Mouse (Mus musculus): ENCODE results near the gene Lbhd2. TPM values are rescaled to one million over a fixed set of nuclear protein-coding genes. Genes with fewer than 3 reads are reported as not detected.

Gene Lbhd2
- total and polyA plus RNA-seq, 2 experiments from 2014 or later = 4.4 to 12.9 TPM

DNA sequence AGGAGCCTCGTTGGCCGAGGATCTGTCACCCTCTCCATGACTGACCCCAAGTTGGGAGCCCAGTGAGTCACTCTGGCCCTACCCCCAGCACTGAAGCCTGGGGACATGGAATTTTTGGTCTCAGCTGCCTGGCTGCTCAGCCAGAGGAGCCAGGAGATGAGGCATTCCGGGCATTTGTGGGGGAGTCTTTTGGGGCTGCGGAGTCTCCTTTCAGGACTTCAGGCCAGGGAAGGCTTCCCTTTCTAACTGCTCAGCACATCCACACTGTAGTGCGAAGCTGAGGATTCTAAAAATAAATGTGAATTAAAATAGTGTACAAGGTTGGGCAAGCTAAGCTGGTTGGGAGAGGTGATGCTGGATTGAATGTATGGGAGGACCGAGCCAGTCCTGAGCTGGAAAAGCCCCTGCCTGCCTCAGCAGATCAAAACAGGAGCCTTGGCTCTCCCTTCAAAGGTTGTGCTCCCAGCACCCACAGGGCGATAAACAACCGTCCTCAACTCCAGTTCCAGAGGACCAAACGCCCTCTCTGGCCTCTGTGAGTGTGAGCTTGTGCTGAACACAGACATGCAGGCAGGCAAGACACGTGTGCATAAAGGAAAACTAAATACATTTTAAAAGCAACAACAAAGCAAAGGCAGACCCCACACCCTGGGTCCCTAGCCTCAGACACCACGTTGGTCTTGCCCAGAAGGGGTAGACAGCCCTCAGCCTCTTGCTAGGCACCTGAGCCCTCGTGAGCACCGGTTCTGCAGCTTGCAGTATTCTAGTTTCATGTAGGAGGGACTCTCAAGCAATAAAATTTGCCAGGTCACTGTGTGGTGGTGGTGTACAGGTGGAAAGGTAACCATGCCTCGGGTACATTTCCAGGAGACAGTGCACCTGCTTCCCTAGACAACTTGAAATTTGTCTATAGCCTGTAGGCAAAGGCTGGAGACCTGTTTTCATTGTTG lies 24.5 kb downstream of the Lbhd2 start:
- no peak for DNase-seq
- WGBS = 32% methylated on average over 14 of the region's 14 CpGs
- H3K27ac ChIP-seq (ENCODE audit: low read depth, low read length) = no peak overlapping the region
- peaks cover 6% of the 10 kb centered on the region; the same call in 1 of the 2 replicates for H3K27me3 ChIP-seq (ENCODE audit: insufficient read depth, low read length)
- H3K36me3 ChIP-seq (ENCODE audit: insufficient read depth) = no peaks in the 10 kb centered on the region
- no peaks in the 10 kb centered on the region for H3K9me3 ChIP-seq (ENCODE audit: low read length)
- no peak overlapping the region for H3K4me2 ChIP-seq (ENCODE audit: low read depth)
- H3K4me1 ChIP-seq (ENCODE audit: insufficient read depth) = peaks cover 7% of the 10 kb centered on the region; the same call in 1 of the 2 replicates
- H3K4me3 ChIP-seq (ENCODE audit: low read depth, low read length) = no peak overlapping the region
- no peak for TF ChIP-seq CTCF (IDR thresholded peaks at IDR 0.05; ENCODE audit: low read depth)
- no peak for ATAC-seq
- H3K9ac ChIP-seq = no peak overlapping the region; the same call in 1 of the 2 replicates

DNA sequence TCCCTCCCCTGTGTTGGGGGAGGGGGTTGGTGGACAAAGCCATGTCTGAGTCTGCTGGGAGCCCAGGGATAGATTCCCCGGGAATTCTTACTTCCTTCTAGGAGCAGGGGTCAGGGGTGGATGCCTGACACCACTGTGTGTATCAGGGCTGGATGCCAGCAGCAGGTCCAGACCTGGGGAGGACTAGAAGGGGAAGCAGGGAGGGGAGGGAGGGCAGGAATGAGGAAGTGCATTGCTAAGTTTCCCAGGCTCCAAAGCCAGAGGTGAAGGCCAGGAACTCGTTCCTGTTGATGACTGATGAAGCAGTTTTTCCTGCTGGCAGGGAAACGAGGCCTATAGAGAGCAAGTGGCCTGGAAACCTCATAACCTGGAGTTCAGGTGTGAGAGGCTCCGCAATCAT lies 25.5 kb downstream of the Lbhd2 start:
- H3K27me3 ChIP-seq (ENCODE audit: insufficient read depth, low read length) = peaks cover 6% of the 10 kb centered on the region; the same call in 1 of the 2 replicates
- H3K9me3 ChIP-seq (ENCODE audit: low read length) = no peaks in the 10 kb centered on the region
- H3K4me1 ChIP-seq (ENCODE audit: insufficient read depth) = peaks cover 7% of the 10 kb centered on the region; the same call in 1 of the 2 replicates
- no peak overlapping the region for H3K4me2 ChIP-seq (ENCODE audit: low read depth)
- no peak for DNase-seq
- H3K4me3 ChIP-seq (ENCODE audit: low read depth, low read length) = no peak overlapping the region
- no peak overlapping the region for H3K27ac ChIP-seq (ENCODE audit: low read depth, low read length)
- no peaks in the 10 kb centered on the region for H3K36me3 ChIP-seq (ENCODE audit: insufficient read depth)
- no peak for ATAC-seq
- no peak overlapping the region for H3K9ac ChIP-seq
- no peak for TF ChIP-seq CTCF (IDR thresholded peaks at IDR 0.05; ENCODE audit: low read depth)
- WGBS = 43% methylated on average over 4 of the region's 4 CpGs

DNA sequence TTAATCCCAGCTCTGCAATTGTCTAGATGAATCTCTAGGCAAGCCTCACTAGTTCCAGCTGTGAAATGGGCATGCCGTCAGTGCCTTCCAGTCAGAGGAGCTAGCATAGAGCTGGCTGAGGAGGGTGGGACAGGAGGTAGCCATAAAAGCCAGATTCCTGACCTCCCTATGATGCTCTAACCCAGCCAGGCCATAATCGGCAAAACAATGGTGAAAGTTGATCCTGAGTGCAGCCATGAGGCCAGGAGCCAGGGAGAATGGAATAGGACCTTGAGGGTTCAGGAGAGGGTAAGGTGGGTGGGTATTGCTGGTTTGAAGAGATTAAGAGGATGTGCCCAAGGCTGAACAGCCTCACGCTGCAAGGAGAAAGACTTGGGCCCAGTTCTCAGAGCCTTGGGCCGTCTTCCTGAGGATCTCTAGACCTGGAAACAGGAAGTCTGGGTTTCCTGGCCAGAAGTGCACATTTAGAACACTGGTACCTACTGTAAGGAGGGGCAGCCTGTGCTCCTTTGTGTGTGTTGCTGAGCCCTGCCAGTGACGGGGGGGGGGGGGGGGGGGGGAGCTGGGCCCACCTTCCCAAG lies 26.2 kb downstream of the Lbhd2 start:
- H3K9ac ChIP-seq = no peak overlapping the region
- ATAC-seq = no peak
- H3K36me3 ChIP-seq (ENCODE audit: insufficient read depth) = no peaks in the 10 kb centered on the region
- WGBS = 67% methylated on average over 4 of the region's 5 CpGs
- H3K27ac ChIP-seq (ENCODE audit: low read depth, low read length) = no peak overlapping the region
- no peaks in the 10 kb centered on the region for H3K9me3 ChIP-seq (ENCODE audit: low read length)
- no peak overlapping the region for H3K4me2 ChIP-seq (ENCODE audit: low read depth)
- DNase-seq = no peak
- no peak overlapping the region for H3K4me3 ChIP-seq (ENCODE audit: low read depth, low read length)
- H3K4me1 ChIP-seq (ENCODE audit: insufficient read depth) = peaks cover 7% of the 10 kb centered on the region; the same call in 1 of the 2 replicates
- TF ChIP-seq CTCF (IDR thresholded peaks at IDR 0.05; ENCODE audit: low read depth) = no peak
- H3K27me3 ChIP-seq (ENCODE audit: insufficient read depth, low read length) = peaks cover 6% of the 10 kb centered on the region; the same call in 1 of the 2 replicates

DNA sequence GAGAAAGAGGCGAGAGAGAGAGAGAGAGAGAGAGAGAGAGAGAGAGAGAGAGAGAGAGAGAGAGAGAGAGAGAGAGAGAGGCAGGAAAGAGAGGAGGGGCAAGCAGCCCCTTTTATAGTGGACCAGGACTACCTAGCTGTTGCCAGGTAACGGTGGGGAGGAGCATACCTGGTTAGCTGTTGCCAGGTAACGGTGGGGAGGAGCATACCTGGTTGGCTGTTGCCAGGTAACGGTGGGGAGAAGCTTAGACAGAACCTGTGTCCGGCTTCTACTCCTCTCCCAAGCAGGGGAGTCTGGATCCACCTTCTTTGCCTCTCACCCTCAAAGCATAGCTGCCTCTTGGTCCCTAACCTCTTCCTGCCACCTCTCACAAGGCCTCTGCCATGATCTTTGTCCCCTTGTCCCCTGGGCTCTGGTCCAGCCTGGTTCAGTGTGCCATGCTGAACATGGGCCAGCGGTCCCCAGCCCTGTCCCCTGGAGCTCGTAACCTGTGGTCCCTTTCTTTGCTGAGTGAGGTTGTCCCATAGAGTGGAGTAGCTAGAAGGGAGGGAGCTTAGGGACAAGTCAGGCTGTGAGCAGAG lies 27.6 kb downstream of the Lbhd2 start:
- H3K27ac ChIP-seq (ENCODE audit: low read depth, low read length) = peak overlapping the region; percentile 21; the same call in 1 of the 2 replicates
- ATAC-seq = peak; percentile 78
- H3K4me1 ChIP-seq (ENCODE audit: insufficient read depth) = peaks cover 7% of the 10 kb centered on the region; the same call in 1 of the 2 replicates
- H3K4me2 ChIP-seq (ENCODE audit: low read depth) = 0 out of 2 replicates have a peak overlapping the region, but pooled peaks have one; percentile 3
- H3K9me3 ChIP-seq (ENCODE audit: low read length) = no peaks in the 10 kb centered on the region
- peak; percentile 71 for DNase-seq
- H3K27me3 ChIP-seq (ENCODE audit: insufficient read depth, low read length) = peaks cover 7% of the 10 kb centered on the region; the same call in 1 of the 2 replicates
- no peak overlapping the region for H3K4me3 ChIP-seq (ENCODE audit: low read depth, low read length)
- WGBS = 19% methylated on average over 6 of the region's 7 CpGs
- no peak for TF ChIP-seq CTCF (IDR thresholded peaks at IDR 0.05; ENCODE audit: low read depth)
- H3K36me3 ChIP-seq (ENCODE audit: insufficient read depth) = no peaks in the 10 kb centered on the region
- no peak overlapping the region for H3K9ac ChIP-seq

DNA sequence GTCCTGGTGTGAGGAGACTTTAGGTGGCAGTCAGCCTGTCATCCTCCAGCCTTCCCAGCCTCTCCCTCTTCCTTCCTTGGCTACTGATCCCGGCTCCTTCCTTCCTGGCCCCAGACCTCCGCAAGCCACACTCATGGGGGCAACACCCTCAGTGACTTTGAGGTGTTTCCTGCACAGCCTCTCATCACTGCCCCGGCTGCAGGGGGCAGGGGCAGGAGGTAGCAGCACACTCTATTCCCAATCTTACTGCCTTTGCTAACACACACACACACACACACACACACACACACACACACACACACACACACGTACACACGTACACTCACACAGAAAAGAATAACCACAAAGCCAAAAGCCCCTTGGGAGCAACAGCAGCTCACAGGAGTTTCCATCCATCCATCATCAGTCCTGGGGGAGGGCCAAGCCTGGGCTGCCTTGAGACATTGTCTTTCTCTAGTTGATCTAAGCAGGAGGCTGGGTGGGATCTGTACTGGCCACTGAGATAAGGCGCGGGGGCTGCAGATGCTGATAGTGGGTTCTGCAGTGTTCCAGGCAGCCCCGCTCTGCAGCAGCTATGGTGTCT lies 28.2 kb downstream of the Lbhd2 start:
- Histone ChIP-seq H3K9ac (no peak overlapping the region), H3K4me2 (ENCODE audit: low read depth) (no peak overlapping the region), H3K4me3 (ENCODE audit: low read depth, low read length) (no peak overlapping the region), H3K36me3 (ENCODE audit: insufficient read depth) (no peaks in the 10 kb centered on the region), H3K4me1 (ENCODE audit: insufficient read depth) (peaks cover 7% of the 10 kb centered on the region; the same call in 1 of the 2 replicates), H3K27ac (ENCODE audit: low read depth, low read length) (peak overlapping the region; percentile 15; the same call in 1 of the 2 replicates), H3K9me3 (ENCODE audit: low read length) (no peaks in the 10 kb centered on the region), H3K27me3 (ENCODE audit: insufficient read depth, low read length) (peaks cover 11% of the 10 kb centered on the region)
- DNase-seq = no peak
- WGBS = 53% methylated on average over 8 of the region's 8 CpGs
- TF ChIP-seq CTCF (IDR thresholded peaks at IDR 0.05; ENCODE audit: low read depth) = no peak
- ATAC-seq = no peak

DNA sequence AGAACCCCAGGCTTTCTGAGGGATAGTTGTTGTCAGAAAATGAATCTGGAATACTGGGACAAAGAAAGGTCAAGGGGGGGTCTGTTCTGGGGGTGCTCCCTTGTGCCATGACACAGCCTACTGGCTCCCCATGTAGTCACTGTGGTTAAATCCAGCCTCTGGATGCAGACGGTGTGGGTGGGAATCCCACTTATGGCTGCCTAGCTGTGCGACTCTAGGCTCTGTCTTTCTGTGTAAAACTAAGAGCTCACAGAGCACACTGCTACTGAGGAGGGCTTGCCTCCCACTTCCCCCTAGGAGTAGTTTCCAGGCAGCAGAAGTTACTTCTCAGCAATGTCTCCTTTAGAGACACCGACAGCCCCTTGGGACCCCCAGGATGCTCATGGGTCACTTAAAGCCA lies 29.6 kb downstream of the Lbhd2 start:
- Histone ChIP-seq H3K4me1 (ENCODE audit: insufficient read depth) (no peaks in the 10 kb centered on the region), H3K4me2 (ENCODE audit: low read depth) (no peak overlapping the region), H3K36me3 (ENCODE audit: insufficient read depth) (no peaks in the 10 kb centered on the region), H3K4me3 (ENCODE audit: low read depth, low read length) (no peak overlapping the region), H3K9ac (no peak overlapping the region), H3K27me3 (ENCODE audit: insufficient read depth, low read length) (peaks cover 7% of the 10 kb centered on the region), H3K27ac (ENCODE audit: low read depth, low read length) (no peak overlapping the region), H3K9me3 (ENCODE audit: low read length) (no peaks in the 10 kb centered on the region)
- ATAC-seq (no peak), DNase-seq (no peak)
- 83% methylated on average over 3 of the region's 3 CpGs for WGBS
- TF ChIP-seq CTCF (IDR thresholded peaks at IDR 0.05; ENCODE audit: low read depth) = no peak

Measured in forebrain, postnatal 0 days (tissue).